8 mouse cellular contexts compared by ENCODE assay signal in genomic region chr14:77874304-77875241, GRCm38 (mm10). TPM values are rescaled to one million over a fixed set of nuclear protein-coding genes. Genes with fewer than 3 reads are reported as not detected.
DNase-seq lines count a peak whose midpoint lies in the region; ATAC-seq and TF ChIP-seq lines count a peak whose summit lies in the region.

TSS of gene Dnajc15 (minus strand) at chr14:77875125.

- no peak for TF ChIP-seq EP300 in heart, postnatal 0 days (IDR thresholded peaks at IDR 0.05; ENCODE audit: low read depth)
- no peak for TF ChIP-seq EP300 in liver, embryonic 14.5 days (IDR thresholded peaks at IDR 0.05; ENCODE audit: low read depth)

- DNase-seq in cerebellum, adult 11 months: peak; percentile 85
- DNase-seq in heart, postnatal 0 days (ENCODE audit: low spot score): peak; percentile 61
- peak; percentile 90 to 95 for DNase-seq in kidney, postnatal 36 days
- DNase-seq in liver, embryonic 14.5 days (ENCODE audit: low read depth in 3 of 3, low spot score in 3 of 3): peak; percentile 67 to 72 (median 70)
- DNase-seq in neural tube, embryonic 10.5 days (ENCODE audit: extremely low spot score, low spot score): peak; percentile 85

- H3K4me1 ChIP-seq in E14TG2a.4 (replicated peaks; ENCODE audit: low read depth, low read length): peaks cover 13% of the 10 kb centered on the region
- peaks cover 9% of the 10 kb centered on the region; the same call in 1 of the 2 replicates for H3K4me1 ChIP-seq in forebrain, embryonic 13.5 days
- H3K4me1 ChIP-seq in heart, postnatal 0 days (ENCODE audit: control insufficient read depth, insufficient read depth): peaks cover 8% of the 10 kb centered on the region; the same call in 1 of the 2 replicates
- peaks cover 0 to 7% of the 10 kb centered on the region in 2 experiments; a peak in 2 of 4 replicates for H3K4me1 ChIP-seq in liver, embryonic 14.5 days (replicated peaks; ENCODE audit: control insufficient read depth in 2 of 2, insufficient read depth in 2 of 2, low read length in 1 of 2)
- no peaks in the 10 kb centered on the region for H3K4me1 ChIP-seq in stomach, embryonic 15.5 days

- peak within 1 kb of the TSS; percentile 94 for H3K4me3 ChIP-seq in E14TG2a.4 (replicated peaks; ENCODE audit: low read length)
- peak within 1 kb of the TSS; percentile 84 for H3K4me3 ChIP-seq in forebrain, embryonic 13.5 days
- peak within 1 kb of the TSS; percentile 88 for H3K4me3 ChIP-seq in heart, postnatal 0 days (ENCODE audit: low read depth, low read length)
- peak within 1 kb of the TSS; percentile 87 to 95 for H3K4me3 ChIP-seq in liver, embryonic 14.5 days (ENCODE audit: insufficient read depth in 1 of 2, low read depth in 2 of 2, low read length in 2 of 2)
- H3K4me3 ChIP-seq in stomach, embryonic 15.5 days (replicated peaks): peak within 1 kb of the TSS; percentile 71

- peak; percentile 89 for ATAC-seq in forebrain, embryonic 13.5 days
- peak; percentile 92 for ATAC-seq in heart, postnatal 0 days (ENCODE audit: insufficient read depth, low read depth)
- ATAC-seq in liver, embryonic 14.5 days (ENCODE audit: insufficient read depth): peak; percentile 87
- ATAC-seq in stomach, embryonic 15.5 days (ENCODE audit: insufficient read depth, low FRiP score, low read depth): peak; percentile 92

- H3K4me2 ChIP-seq in forebrain, embryonic 13.5 days: peak within 1 kb of the TSS; percentile 85
- H3K4me2 ChIP-seq in heart, postnatal 0 days (ENCODE audit: low read depth, low read length): peak within 1 kb of the TSS; percentile 92
- peak within 1 kb of the TSS; percentile 80 for H3K4me2 ChIP-seq in liver, embryonic 14.5 days (ENCODE audit: low read depth)
- peak within 1 kb of the TSS; percentile 64 for H3K4me2 ChIP-seq in stomach, embryonic 15.5 days

- no peak for TF ChIP-seq CTCF in E14TG2a.4 (conservative IDR thresholded peaks at IDR 0.05; ENCODE audit: low read length)
- no peak for TF ChIP-seq CTCF in heart, postnatal 0 days (IDR thresholded peaks at IDR 0.05; ENCODE audit: low read depth)
- peak; percentile 43; the same call in 1 of the 2 replicates for TF ChIP-seq CTCF in liver, embryonic 14.5 days (IDR thresholded peaks at IDR 0.05; ENCODE audit: low read depth)

- H3K9me3 ChIP-seq in E14TG2a.4 (ENCODE audit: low read length): no peaks in the 10 kb centered on the region
- no peaks in the 10 kb centered on the region for H3K9me3 ChIP-seq in forebrain, embryonic 13.5 days (replicated peaks)
- no peaks in the 10 kb centered on the region for H3K9me3 ChIP-seq in heart, postnatal 0 days (replicated peaks; ENCODE audit: control insufficient read depth, low read length)
- H3K9me3 ChIP-seq in liver, embryonic 14.5 days (ENCODE audit: control insufficient read depth, low read length): no peaks in the 10 kb centered on the region
- H3K9me3 ChIP-seq in stomach, embryonic 15.5 days: no peaks in the 10 kb centered on the region

- H3K27me3 ChIP-seq in E14TG2a.4 (ENCODE audit: insufficient read depth, low read length): peaks cover 3% of the 10 kb centered on the region; the same call in 1 of the 2 replicates
- no peaks in the 10 kb centered on the region for H3K27me3 ChIP-seq in forebrain, embryonic 13.5 days
- H3K27me3 ChIP-seq in heart, postnatal 0 days (ENCODE audit: control insufficient read depth, insufficient read depth, low read length): no peaks in the 10 kb centered on the region
- no peaks in the 10 kb centered on the region for H3K27me3 ChIP-seq in liver, embryonic 14.5 days (ENCODE audit: control insufficient read depth, insufficient read depth, low read length)
- no peaks in the 10 kb centered on the region for H3K27me3 ChIP-seq in stomach, embryonic 15.5 days (replicated peaks)

- H3K36me3 ChIP-seq in E14TG2a.4 (ENCODE audit: insufficient read depth, low read length): peaks cover 9% of the 10 kb centered on the region; the same call in 1 of the 2 replicates
- no peaks in the 10 kb centered on the region for H3K36me3 ChIP-seq in forebrain, embryonic 13.5 days (ENCODE audit: poor library complexity, severe bottlenecking)
- no peaks in the 10 kb centered on the region for H3K36me3 ChIP-seq in heart, postnatal 0 days (replicated peaks; ENCODE audit: control insufficient read depth, insufficient read depth, low read length)
- no peaks in the 10 kb centered on the region for H3K36me3 ChIP-seq in liver, embryonic 14.5 days (replicated peaks; ENCODE audit: control insufficient read depth, insufficient read depth, low read depth)
- H3K36me3 ChIP-seq in stomach, embryonic 15.5 days: no peaks in the 10 kb centered on the region

- 2% methylated on average over 44 of the region's 44 CpGs for WGBS in forebrain, embryonic 13.5 days
- 1% methylated on average over 44 of the region's 44 CpGs for WGBS in heart, postnatal 0 days
- 3% methylated on average over 44 of the region's 44 CpGs for WGBS in liver, embryonic 14.5 days (ENCODE audit: insufficient replicate concordance)
- WGBS in stomach, embryonic 15.5 days: 3% methylated on average over 44 of the region's 44 CpGs

- H3K27ac ChIP-seq in forebrain, embryonic 13.5 days: no peak within 1 kb of the TSS
- peak within 1 kb of the TSS; percentile 9; the same call in 1 of the 2 replicates for H3K27ac ChIP-seq in heart, postnatal 0 days (ENCODE audit: low read depth)
- no peak within 1 kb of the TSS for H3K27ac ChIP-seq in liver, embryonic 14.5 days
- no peak within 1 kb of the TSS for H3K27ac ChIP-seq in stomach, embryonic 15.5 days

- peak within 1 kb of the TSS; percentile 86 for H3K9ac ChIP-seq in forebrain, embryonic 13.5 days
- H3K9ac ChIP-seq in heart, postnatal 0 days (replicated peaks; ENCODE audit: low read depth, low read length): peak within 1 kb of the TSS; percentile 82
- peak within 1 kb of the TSS; percentile 84 for H3K9ac ChIP-seq in liver, embryonic 14.5 days (replicated peaks)
- H3K9ac ChIP-seq in stomach, embryonic 15.5 days: peak within 1 kb of the TSS; percentile 42

RNA-seq across cellular contexts. Expression of gene Dnajc15, which starts in this region (rescaled TPM):
- 82.7 and 89.9 TPM in 2 replicates for polyA plus RNA-seq in forebrain, embryonic 13.5 days (2015; fragmentation: Nextera tagmentation; extraction: Ambion mirVana)
- total RNA-seq in heart, postnatal 0 days (2014; rRNA removed; ENCODE audit: low replicate concordance): 9.9 and 17.2 TPM in 2 replicates
- 241 and 268 TPM in 2 replicates for polyA plus RNA-seq in heart, postnatal 0 days (2015; fragmentation: Nextera tagmentation; extraction: Ambion mirVana)
- 3.9 and 7.1 TPM in 2 replicates for polyA plus RNA-seq in liver, embryonic 14.5 days (2012; rRNA removed)
- polyA plus RNA-seq in liver, embryonic 14.5 days (2014; fragmentation: Nextera tagmentation; extraction: Ambion mirVana): 52.1 and 59.7 TPM in 2 replicates
- 92.3 and 94.8 TPM in 2 replicates for polyA plus RNA-seq in stomach, embryonic 15.5 days (2015; fragmentation: Nextera tagmentation; extraction: Ambion mirVana)
